Mouse (Mus musculus): ENCODE results near the gene Fam92b.

Gene Fam92b

DNA sequence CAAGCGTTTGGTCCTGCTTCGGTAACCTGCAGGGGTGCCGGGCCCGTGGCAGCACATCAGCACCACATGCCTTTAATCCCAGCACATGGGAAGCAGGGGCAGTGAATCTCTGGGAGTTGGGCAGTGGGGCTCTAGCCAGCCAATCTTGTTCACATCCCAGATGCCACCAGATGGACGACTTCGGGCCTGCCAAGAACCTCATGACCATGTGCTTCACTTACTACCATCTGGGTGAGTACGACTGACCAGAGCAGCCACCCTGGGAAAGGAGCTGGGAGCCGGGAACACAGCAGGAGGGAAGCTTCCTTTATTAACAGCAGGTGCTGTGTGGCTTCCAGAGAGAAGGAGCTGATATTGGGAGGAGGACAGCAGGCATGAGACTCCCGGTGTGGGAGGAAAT lies 26.1 kb downstream of the Fam92b start:
- DNase-seq, result no peak

DNA sequence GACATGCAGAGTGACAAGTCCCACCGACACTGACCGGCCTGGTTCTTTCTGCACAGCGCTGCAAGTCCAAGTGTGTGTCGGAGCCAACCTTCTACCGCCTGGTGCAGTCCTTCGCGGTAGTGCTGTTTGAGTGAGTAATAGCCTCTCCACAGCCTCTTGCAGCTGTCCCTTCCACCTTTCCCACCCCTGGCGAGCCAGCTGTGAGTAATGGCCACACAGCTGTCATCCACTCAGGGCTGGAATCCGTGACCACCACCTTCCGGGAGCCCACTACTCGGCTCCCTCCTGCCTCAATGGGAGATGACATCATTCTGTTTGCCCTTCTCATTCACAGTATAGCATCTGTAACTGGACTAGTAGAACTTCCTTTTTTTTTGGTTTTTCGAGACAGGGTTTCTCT lies 27.2 kb downstream of the Fam92b start:
- DNase-seq, result no peak

DNA sequence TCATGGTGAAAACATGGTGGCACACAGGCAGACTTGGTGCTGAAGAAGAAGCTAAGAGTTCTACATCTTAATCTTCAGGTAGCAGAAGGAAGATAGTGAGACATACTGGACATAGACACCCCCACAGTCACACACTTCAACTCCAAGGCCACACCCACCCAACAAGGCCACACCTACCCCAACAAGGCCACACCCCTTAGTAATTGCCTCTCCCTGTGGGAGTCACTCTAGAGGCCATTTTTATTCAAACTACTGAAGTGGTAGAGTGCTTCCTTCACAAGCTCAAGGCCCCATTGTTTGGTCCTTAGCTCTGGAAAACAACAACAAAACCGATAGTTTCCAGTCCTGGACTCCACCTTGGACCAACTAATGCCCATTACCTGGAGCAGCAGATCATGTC lies 31.2 kb downstream of the Fam92b start:
- DNase-seq, result no peak

DNA sequence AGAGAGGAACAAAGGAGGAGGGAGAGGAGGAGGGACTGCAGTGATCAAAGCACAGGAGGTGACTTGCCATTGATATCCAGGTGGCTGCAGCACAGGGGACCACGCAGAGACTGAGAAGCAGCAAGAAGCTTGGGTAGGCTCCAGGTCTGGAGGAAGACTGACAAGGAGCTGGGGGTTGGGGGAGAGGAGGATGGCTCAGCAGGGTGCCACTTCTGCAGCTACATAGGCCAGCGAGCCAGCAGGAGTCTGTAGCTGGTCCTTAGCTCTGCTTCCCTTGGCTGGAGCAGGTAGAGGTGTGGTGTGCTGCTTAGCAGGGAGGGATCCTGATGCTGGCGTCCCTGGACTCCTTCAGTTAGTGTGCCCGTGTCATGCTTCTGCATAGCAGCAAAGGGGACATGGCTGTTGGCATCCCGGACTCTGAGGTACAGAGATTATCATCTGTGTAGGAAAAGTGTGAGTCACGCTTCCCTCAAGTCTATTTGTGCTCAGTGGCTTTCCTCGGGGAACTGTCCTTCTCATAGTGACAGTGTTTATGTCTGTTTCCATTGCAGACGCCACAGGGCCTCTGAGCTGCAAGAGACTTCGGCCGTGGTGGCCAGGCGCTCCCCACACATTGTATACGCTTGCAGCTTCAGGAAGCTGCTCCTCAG lies 32.5 kb downstream of the Fam92b start:
- DNase-seq, result no peak

DNA sequence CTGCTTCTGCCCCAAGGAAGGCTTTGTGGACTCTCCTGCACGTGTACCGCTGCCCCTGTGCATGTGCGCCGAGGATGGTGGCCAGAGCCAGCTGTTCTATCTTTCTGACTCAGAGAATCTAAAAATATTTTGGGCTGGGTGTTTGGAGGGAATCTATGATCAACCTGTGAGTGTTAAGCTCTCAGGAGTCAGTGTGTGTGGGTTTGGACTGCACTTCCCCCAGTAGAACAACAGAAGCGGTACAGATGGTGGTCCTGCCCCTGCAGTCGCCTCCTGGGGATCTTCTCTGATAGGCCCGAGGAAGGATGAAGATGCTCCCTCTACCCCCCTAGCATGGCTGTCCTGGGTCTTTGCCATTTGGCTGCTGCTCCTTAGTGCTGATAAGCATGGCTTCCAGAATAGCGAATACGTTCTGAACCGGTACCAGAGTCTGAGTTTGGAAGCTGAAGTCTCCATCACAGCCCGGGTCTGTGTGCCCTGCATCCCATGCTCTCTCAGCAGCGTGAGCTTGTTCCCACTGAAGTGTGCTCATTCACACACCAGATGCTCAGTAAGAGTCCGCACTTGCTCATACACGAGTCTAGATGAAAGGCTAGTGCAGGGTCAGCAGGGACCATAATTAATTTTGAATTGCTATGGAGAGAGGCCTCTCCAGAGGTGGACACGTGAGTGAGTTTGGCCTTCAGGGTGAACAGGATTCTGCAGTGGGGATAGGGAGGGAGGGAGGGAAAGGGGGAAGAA lies 33.2 kb downstream of the Fam92b start:
- DNase-seq, result no peak

DNA sequence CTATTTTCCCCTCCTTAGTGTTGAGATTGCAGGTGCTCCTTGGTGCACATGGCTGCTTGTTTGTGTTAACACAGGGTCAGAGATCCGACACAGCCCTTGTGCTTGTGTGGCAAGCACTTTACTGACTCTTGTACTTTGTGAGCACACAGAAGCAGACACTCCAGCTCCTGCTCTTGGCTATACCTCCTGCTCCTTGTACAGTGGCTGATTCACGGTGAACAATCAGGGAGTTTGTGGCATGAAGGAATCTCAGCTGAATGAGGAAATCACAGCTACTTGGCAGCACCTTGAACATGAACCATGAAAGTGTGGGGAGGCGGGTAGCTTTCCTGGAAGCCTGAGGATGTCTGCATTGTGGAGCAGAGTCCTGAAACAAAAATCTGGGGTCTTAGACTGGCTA lies 36.5 kb downstream of the Fam92b start:
- no peak for DNase-seq

DNA sequence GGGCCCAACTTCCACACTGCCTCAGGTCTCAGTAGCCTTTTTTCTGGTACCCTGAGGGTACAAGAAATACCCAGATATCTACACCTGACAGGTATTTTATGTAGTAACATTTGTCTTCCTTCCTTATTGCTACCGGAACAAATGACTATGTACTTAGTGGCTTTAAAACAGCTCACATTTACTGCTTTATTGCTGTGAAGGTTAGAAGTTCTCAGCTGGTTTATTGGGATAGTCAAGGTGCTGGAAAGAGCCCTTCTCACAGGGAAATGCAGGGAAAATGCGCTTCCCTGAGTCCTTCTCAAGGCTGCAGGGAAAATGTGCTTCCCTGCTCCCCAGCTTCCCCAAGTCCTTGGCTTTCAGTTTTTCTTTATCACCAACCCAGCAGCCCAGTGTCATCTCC lies 38.3 kb downstream of the Fam92b start:
- no peak for DNase-seq

DNA sequence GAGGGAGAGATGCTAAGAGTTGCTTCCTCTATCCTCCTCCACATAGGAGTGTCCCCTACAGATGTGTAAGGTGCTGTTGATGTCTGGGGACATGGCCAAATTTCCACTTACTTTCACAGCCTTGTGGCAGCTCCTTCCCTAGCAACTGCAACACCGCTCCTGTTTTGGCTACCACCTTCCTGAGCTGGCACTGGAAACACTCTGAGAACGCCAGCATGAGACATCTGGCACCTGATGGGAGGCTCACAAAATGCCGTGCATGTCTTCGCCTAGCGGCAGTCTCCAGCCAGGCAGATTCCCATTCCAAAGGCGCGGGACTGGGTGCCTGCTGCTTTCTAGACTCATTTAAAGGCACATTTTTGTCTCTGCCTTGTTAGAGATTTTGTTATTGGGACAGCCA lies 40.6 kb downstream of the Fam92b start:
- DNase-seq, result no peak

DNA sequence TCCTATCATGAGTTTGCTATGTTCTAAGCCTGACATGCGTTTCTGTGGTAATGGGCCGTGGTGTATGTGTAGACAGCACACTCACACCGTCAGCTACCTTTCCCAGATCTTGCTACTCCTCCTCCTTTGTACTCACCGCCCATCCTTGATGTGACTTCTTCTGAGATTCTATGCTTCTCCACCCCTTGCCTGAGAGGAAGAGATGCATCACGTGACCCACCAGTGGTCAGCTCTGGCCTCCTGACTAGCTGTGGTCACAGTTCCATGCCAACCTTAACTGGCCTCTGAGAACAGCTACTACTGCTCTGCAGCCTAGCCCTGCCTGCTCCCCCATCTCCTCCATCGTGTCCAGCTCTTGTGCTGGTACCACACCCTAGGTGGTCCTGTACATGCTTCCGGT lies 41.6 kb downstream of the Fam92b start:
- no peak for DNase-seq

DNA sequence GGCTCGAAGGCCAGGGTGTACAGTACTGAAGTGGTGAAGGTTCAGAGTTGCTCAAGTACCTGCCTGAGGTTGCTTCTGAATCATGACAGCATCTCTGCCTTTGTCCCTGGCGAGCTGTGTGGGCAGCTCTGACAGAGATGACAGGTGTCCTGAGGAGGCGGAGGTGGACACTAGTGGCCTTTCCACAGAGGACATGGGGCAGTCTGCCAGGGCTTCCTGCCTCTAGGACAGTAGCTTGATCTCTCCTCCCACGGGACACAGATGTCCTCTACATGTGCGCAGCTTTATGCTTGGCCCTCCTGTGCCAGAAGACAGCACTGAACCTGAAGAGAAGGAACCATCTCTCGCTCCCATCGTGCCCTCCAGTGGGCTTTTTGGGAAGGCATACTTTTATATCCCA lies 44.1 kb downstream of the Fam92b start:
- DNase-seq, result no peak

DNA sequence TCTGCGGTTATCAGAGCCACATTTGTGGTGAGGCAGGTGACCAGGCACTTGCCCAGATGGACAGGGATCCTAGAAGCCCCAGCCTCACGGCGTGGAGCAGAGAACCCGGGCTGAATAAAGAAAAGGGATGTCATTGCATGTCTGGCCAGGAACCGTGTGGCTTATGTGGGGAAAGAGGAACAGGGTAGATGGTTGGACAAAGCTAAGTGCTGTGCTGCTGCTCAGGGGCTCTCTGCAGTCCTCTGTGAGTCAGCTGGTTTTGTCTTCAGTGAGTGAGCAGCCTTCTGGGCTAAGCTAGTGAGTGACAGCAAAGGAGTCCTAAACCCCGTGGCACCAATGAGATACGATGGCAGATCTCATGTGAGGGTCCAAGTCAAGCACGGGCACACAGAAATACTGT lies 46.1 kb downstream of the Fam92b start:
- no peak for DNase-seq

DNA sequence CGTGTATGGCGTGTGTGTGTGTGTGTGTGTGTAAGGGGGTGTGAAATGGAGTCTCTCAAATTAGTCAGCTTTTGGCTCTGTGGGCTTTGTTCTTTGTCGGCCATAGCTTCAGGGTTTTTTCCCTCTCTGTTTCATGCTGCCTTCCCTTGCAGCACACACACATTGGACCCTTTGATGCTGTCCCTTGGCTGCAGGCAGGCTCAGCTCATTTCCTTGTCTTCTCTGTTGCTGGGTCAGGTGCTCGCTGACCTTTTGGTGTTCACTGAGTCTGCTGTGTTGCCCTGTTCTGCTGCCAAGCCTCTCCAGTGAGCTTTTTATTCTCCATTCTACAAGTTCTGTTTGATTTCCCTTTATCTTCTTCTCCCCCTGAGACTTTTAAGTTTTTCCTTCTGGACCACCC lies 47.7 kb downstream of the Fam92b start:
- no peak for DNase-seq

DNA sequence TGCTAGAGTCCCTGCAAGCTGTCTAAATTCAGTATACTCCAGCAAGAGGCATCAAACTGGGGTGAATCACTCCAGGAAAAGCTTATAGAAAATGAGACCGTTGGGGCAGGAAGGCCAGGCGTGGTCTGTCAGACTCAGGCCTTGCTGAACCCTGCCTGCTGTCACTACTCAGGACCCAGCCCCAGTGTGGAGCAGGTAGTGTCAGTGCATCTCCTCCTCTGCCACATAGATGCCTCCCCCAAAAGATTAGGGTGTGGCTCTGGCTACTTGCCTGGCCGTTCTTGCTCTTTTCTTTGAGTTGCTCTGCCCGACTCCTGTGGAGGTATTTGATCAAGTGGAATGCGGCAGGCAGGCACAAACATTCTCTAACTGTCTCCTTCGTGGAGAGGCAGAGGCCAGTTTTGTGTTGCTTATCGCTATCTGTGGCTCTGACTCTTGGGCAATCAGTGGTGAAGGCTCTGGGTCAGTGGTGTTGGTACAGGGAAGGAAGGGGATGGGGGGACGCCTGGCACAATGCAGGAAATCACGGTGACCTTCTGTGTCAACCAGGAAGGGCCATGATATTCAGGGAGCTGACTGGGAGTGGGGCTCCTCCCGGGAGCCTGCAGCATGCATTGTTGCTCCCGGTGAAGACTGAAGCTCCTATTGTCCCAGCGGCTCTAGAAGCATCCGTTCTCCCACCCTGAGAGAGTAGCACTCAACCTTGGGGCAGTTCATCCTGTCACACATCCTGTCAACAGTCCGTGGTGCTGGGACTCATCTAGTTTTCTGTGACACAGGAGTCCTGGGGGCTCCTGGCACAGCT lies 50.7 kb downstream of the Fam92b start:
- no peak for DNase-seq

DNA sequence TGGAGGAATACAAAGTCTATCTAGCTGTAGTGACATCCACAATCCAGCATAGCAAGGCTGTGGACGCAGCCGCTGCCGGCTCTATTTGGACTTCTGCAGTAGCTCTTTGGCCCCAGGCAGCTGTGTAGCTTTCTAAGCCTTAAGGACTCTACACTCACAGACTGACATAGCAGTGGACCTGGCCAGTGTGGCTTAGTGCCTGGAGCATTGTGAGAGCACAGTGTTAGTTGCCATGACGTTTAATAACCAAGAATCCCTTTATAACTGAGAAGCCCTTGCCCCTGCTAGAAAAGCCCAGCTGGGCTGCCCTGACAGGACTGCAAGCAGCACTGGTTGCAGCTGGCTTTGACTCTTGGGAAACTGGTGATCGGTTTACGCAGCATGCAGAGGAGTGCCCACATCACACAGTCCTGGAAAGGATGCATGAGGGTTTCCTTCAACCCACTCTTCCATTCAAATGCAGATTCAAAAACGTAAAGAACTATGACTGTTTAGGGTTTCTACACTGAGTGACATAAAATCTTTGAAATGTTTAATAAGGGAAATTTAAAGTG lies 52.4 kb downstream of the Fam92b start:
- no peak for DNase-seq

DNA sequence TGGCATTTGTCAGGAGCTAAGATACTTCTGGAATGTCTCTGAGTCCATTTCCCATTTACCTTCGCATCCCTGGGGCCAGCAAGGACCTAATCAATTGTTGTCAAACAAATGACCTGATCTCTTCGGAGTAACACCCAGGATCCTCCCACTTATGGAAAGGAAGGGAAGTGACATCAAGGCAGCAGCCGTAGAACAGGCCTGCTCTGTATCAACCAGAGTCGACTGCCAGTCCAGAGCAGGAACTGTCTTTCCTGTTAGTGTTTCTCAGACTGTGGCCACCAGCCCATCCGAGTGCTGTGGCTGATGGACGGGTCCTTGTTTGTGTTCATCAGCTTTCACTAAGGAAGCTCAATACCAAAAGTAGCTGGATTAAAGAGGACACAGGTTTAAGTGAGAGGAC lies 53.0 kb downstream of the Fam92b start:
- no peak for DNase-seq

DNA sequence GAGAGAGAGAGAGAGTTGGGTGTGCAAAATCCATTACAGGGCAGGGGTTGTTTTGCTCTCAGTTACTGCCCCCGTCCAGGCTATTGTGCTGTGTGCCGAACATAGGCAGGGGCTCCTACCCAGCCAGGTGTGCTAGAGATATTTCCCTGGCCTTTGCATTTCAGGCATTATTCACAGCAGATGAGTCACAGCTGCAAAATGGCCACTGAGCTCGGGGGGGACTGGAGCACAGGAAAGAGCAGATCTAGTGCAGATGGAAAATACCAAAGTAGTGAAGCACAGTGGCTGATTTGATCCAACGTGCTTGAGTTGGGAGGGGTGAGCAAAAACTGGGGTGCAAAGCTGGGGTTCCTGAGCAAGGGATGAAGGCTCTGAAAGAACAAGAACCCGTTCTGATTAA lies 56.3 kb downstream of the Fam92b start:
- DNase-seq, result no peak

DNA sequence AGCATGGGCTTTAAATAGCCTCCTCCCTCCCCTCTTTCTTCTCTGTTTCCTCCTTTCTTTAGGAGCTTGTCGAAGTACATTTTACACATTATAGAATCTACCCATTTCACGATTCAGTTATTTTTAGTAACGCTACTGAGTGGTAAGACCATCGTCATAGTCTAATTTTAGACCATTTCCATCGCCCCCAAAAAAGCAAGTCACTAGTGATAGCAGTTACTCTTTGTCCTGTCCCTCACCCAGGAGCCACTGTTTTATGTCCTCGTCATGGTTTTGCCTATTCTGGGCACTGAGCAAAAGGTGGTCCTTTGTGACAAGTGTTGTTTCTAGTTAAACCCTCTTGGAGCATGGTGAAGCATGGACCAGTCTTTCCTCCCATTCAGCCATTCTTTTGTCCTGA lies 57.3 kb downstream of the Fam92b start:
- no peak for DNase-seq

DNA sequence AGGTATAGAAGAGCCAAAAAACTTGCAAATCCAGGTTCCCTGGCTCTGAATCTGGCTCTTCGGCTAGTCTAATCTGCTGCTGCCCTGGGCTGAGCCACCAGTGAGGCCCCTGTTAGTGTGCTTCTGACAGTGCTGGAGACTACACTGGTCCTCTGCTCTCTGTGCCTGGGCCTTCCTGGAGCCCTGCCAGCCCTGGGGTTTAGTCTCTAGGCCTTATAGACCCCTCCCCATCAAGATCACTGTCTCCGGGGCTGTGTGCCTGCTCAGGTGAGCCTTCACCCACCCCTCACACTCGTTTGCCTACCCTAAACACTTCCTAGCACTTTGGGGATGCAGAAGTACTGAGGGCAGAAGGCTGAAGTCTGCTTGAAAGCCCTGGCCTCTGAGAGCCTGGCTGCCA lies 57.8 kb downstream of the Fam92b start:
- DNase-seq, result no peak

DNA sequence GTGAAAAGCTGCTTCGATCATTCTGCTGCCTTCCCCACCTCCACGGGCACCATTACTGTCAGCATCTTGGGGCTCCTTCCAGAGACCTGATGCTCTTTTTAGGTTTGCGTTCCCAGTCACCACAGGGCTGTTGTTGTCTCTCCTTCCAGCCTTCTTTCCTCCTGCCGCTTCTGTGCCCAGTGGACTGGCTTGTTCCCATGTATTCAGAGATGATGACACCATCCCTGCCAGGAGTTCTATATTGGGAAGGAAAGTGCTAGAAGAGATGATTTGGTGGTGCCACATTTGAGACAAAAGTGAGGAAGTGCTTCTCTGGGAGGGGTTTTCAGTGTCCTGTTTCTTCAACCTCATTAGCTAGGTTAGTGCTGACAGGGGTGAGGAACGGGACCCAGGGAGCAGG lies 58.4 kb downstream of the Fam92b start:
- no peak for DNase-seq

DNA sequence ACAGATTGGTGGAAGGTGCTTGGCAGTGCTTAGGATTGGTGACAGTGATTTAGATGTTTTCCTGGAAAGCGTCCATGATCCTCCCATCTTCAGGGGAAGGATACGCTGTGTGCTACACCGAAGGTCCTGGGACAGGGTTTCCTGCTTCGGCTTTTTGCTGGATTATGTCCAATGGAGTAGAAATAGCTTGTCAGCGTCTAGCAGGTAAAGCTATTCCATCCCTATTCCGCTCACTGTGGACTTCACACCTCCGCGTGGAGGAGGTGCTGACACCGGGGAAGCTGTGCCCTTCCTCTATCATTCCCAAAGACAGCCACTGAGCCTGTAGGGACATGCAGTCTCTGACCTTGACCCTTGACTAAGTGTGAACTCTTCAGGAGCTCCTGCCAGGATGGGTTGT lies 59.1 kb downstream of the Fam92b start:
- DNase-seq, result no peak

DNA sequence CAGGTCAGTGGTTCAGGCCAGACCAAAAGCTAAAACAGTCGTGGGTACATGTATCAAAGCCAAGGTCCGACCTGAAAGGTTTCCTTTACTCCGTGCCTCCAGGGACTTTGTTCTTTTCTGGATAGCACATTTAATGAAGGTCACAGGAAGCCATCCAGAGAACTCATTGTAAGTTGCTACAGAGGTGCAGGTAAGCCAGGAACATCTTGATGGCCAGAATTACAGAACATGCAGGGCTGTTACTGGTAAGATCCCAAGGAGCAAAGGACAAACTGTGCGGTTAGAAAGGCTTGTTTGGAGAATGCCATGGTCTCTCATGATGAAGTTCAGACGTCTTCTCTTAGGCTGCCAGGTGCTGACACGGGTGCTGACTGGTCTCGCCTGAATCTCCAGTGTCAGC lies 60.7 kb downstream of the Fam92b start:
- DNase-seq, result no peak

Measured in spleen, adult 18-20 months (tissue).